Mouse (Mus musculus) liver, embryonic 14.5 days (tissue): ENCODE measurements around the gene Hacd2. TPM values are rescaled to one million over a fixed set of nuclear protein-coding genes. Genes with fewer than 3 reads are reported as not detected.
A peak's percentile ranks its signal among the peaks of the same experiment; 100 is the strongest.

ENCODE experiments used
- ATAC-seq: fragments of 200-750 bp; cut with Nextera tagmentation; 2 replicates; pipeline ENCODE4 v1.8.0; 2017; ENCODE audit warnings: moderate number of reproducible peaks, mild to moderate bottlenecking, moderate library complexity; ENCODE audit not compliant: insufficient read depth
- DNase-seq, 3 experiments: peaks; one replicate each; pipeline ENCODE4 v3.0.0-alpha.2; 2012 to 2013; ENCODE audit warnings: low read depth in 3 of 3, low spot score in 3 of 3
- H3K27ac ChIP-seq: fragments of 300-500 bp; sonication (generic); 2 replicates; pipeline ENCODE4 v1.5.1; 2014; ENCODE audit warnings: moderate library complexity, mild to moderate bottlenecking, control low read depth, inconsistent platforms
- H3K27me3 ChIP-seq: fragments of 300-500 bp; sonication (generic); 2 replicates; pipeline ENCODE4 v1.6.1; 2014; ENCODE audit warnings: mild to moderate bottlenecking, low read length, moderate library complexity; ENCODE audit not compliant: control insufficient read depth, insufficient read depth
- H3K36me3 ChIP-seq: fragments of 300-500 bp; sonication (generic); replicated peaks from 2 replicates; pipeline ENCODE4 v1.6.1; 2014; ENCODE audit warnings: low read depth; ENCODE audit not compliant: control insufficient read depth, insufficient read depth
- H3K4me1 ChIP-seq, 2 experiments: fragments of 200-500 bp in 1 of 2; fragments of 300-500 bp in 1 of 2; sonication (generic) in 1 of 2; replicated peaks; 2 replicates each; pipeline ENCODE4 v1.6.1; 2012 to 2014; ENCODE audit warnings: antibody characterized with exemption in 1 of 2, inconsistent platforms in 1 of 2, low read length in 1 of 2; ENCODE audit not compliant: control insufficient read depth in 2 of 2, insufficient read depth in 2 of 2
- H3K4me2 ChIP-seq: fragments of 300-500 bp; sonication (generic); 2 replicates; pipeline ENCODE4 v1.6.1; 2014; ENCODE audit warnings: low read depth, mild to moderate bottlenecking, control low read depth, moderate library complexity
- H3K4me3 ChIP-seq, 2 experiments: fragments of 200-500 bp in 1 of 2; fragments of 300-500 bp in 1 of 2; sonication (generic) in 1 of 2; 2 replicates each; pipeline ENCODE4 v1.5.1; 2012 to 2014; ENCODE audit warnings: low read depth in 2 of 2, low read length in 2 of 2, mild to moderate bottlenecking in 2 of 2, control low read depth in 1 of 2, inconsistent platforms in 1 of 2, moderate library complexity in 1 of 2; ENCODE audit not compliant: insufficient read depth in 1 of 2
- H3K9ac ChIP-seq: fragments of 300-500 bp; sonication (generic); replicated peaks from 2 replicates; pipeline ENCODE4 v1.6.1; 2014; ENCODE audit warnings: mild to moderate bottlenecking, control low read depth, moderate library complexity
- H3K9me3 ChIP-seq: fragments of 300-500 bp; sonication (generic); 2 replicates; pipeline ENCODE4 v1.6.1; 2016; ENCODE audit warnings: low read length, mixed read lengths; ENCODE audit not compliant: control insufficient read depth
- CTCF ChIP-seq: IDR thresholded peaks from 2 replicates; pipeline ENCODE4 v1.5.1; 2016; ENCODE audit warnings: antibody characterized with exemption, low read depth, control low read depth
- EP300 ChIP-seq: IDR thresholded peaks from 2 replicates; pipeline ENCODE4 v1.6.1; 2016; ENCODE audit warnings: antibody characterized with exemption, low read depth
- WGBS: fragments of 180-500 bp; shearing (Covaris S2); extraction: QIAGEN DNeasy Blood & Tissue Kit; methylation state at CpG from one replicate; pipeline ENCODE4 v1.1.7; 2014; ENCODE audit not compliant: insufficient replicate concordance; 5-methylcytosine and 5-hydroxymethylcytosine counted together
- polyA plus RNA-seq, 2 experiments: library from polyadenylated mRNA; depleted of rRNA in 1 of 2; stranded (reverse) in 1 of 2; unstranded in 1 of 2; fragments of >200 nt; fragmentation: Nextera tagmentation in 1 of 2; extraction: Ambion mirVana in 1 of 2; gene quantifications; 2 replicates each; pipeline versions ENCODE4 v1.2.1 to v1.2.3; 2012 to 2014

The Hacd2 gene
- polyA plus RNA-seq, 2 experiments, result 33.4 to 55.5 TPM

DNA sequence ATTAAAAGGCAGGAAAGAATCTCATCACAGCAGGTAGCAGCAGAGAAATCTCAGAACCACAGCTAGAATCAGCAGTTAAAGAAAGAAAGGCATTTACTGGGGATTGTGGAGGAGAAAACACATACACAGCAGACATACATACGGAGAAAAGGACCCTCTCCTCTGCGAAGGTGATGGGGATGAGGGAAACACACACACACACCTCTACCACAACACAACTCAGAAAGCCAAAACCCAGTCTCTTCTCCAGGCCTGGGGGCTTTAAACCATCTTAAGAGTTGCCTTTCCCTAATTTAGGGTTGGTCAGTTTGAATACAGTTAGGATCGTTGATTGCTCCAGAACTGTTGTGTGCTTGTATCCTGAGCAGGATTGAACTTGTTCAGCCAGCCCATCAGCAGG, 45.4 kb downstream of the Hacd2 start:
- no peaks in the 10 kb centered on the region for H3K4me1 ChIP-seq
- no peak overlapping the region for H3K4me3 ChIP-seq
- H3K27me3 ChIP-seq, result no peaks in the 10 kb centered on the region
- no peak overlapping the region for H3K9ac ChIP-seq
- no peak overlapping the region for H3K27ac ChIP-seq
- TF ChIP-seq EP300, result no peak
- no peak for TF ChIP-seq CTCF
- ATAC-seq, result no peak
- no peak overlapping the region for H3K4me2 ChIP-seq
- 74% methylated on average over 3 of the region's 3 CpGs for WGBS
- H3K36me3 ChIP-seq, result no peaks in the 10 kb centered on the region
- DNase-seq, result no peak
- no peaks in the 10 kb centered on the region for H3K9me3 ChIP-seq

- Histone ChIP-seq H3K9ac (no peak overlapping the region), H3K36me3 (no peaks in the 10 kb centered on the region), H3K4me1 (no peaks in the 10 kb centered on the region), H3K4me3 (no peak overlapping the region), H3K4me2 (no peak overlapping the region), H3K27ac (no peak overlapping the region), H3K9me3 (no peaks in the 10 kb centered on the region), H3K27me3 (no peaks in the 10 kb centered on the region)
- ATAC-seq, result no peak
- TF ChIP-seq EP300 (no peak), CTCF (no peak)
- 61% methylated on average over 4 of the region's 4 CpGs for WGBS
- DNase-seq, result no peak
Observed at GRCm38 (mm10) chr16:35068886-35069285, 46.7 kb downstream of the Hacd2 start.

DNA sequence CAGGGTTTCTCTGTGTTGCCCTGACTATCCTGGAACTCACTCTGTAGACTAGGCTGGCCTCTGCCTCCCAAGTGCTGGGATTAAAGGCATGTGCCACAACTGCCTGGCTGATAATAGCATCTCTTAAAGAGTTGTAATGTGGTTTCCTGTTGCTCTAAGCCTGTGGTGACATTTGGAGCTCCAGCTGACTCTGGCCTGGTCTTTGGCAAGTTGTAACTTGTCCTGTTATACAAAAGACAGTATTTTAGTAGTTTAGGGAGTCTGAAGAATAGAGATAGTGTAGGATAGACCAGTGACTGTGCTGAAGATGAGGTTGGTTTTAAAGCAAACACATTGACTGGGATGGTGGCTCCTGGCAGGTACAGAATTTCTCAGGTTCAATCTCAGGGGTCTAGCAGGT, 52.2 kb downstream of the Hacd2 start:
- Histone ChIP-seq H3K4me1 (peaks cover 0 to 3% of the 10 kb centered on the region in 2 experiments; a peak in 1 of 4 replicates), H3K4me3 (no peak overlapping the region), H3K27ac (no peak overlapping the region), H3K36me3 (no peaks in the 10 kb centered on the region), H3K9me3 (no peaks in the 10 kb centered on the region), H3K9ac (no peak overlapping the region), H3K27me3 (no peaks in the 10 kb centered on the region), H3K4me2 (no peak overlapping the region)
- TF ChIP-seq CTCF, result no peak
- no peak for TF ChIP-seq EP300
- no peak for ATAC-seq
- DNase-seq, result no peak

DNA sequence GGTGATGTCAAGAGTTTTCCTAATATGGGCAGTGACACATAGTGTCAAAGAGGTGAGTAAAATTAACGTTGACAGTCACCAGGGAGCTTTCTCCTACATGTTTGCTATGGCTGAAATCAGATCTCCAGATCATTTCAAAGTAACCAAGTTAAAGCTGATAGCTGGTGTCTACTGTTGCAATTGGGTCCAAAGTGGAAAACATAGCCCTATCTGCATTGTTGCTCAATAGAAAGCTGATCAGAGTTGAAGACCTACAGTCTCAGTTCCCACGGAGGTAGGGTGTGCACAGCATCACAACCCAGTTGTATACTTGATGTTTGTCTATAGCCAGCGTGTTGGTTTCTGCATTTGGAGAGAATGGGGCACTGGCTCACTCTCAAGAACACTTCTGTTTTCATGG, 53.4 kb downstream of the Hacd2 start:
- Histone ChIP-seq H3K36me3 (no peaks in the 10 kb centered on the region), H3K4me3 (no peak overlapping the region), H3K27ac (no peak overlapping the region), H3K4me2 (no peak overlapping the region), H3K27me3 (no peaks in the 10 kb centered on the region), H3K4me1 (peaks cover 0 to 3% of the 10 kb centered on the region in 2 experiments; a peak in 1 of 4 replicates), H3K9me3 (no peaks in the 10 kb centered on the region), H3K9ac (no peak overlapping the region)
- TF ChIP-seq EP300, result no peak
- no peak for TF ChIP-seq CTCF
- DNase-seq (peak in 1 of 3 experiments; percentile 17), ATAC-seq (peak; percentile 55)
- 64% methylated on average over 3 of the region's 3 CpGs for WGBS

GRCm38 (mm10) chr16:35093500-35093899, 71.3 kb downstream of the Hacd2 start:
- Histone ChIP-seq H3K36me3 (no peaks in the 10 kb centered on the region), H3K4me3 (no peak overlapping the region)

More at GRCm38 (mm10) chr16:35093500-35093899, 71.3 kb downstream of the Hacd2 start:
- Histone ChIP-seq H3K9me3 (no peaks in the 10 kb centered on the region), H3K27me3 (no peaks in the 10 kb centered on the region), H3K4me2 (no peak overlapping the region), H3K9ac (no peak overlapping the region), H3K27ac (no peak overlapping the region), H3K4me1 (peaks cover 0 to 2% of the 10 kb centered on the region in 2 experiments; a peak in 2 of 4 replicates)
- DNase-seq (no peak), ATAC-seq (no peak)
- no peak for TF ChIP-seq CTCF
- TF ChIP-seq EP300, result no peak
